Mouse (Mus musculus) embryonic fibroblast, embryonic 13.5 days (primary cell): ENCODE data around the gene Myo15. TPM values are rescaled to one million over a fixed set of nuclear protein-coding genes. Genes with fewer than 3 reads are reported as not detected.
A peak's percentile ranks its signal among the peaks of the same experiment; 100 is the strongest.
"Not testable (repeated sequence)": the region's sequence is repeated elsewhere in the genome, so short reads cannot be mapped to it uniquely, and the experiment has no call there.

Source experiments
- H3K27ac ChIP-seq: 2 replicates; pipeline ENCODE4 v1.5.1; 2012; ENCODE audit warnings: low read length, control low read depth, inconsistent platforms; ENCODE audit not compliant: insufficient read depth
- H3K4me1 ChIP-seq: 2 replicates; pipeline ENCODE4 v1.6.1; 2011; ENCODE audit warnings: low read length; ENCODE audit not compliant: control insufficient read depth, insufficient read depth
- H3K4me3 ChIP-seq: 2 replicates; pipeline ENCODE4 v1.5.1; 2011; ENCODE audit warnings: mild to moderate bottlenecking, control low read depth, low read length; ENCODE audit not compliant: insufficient read depth
- CTCF ChIP-seq: IDR thresholded peaks from 2 replicates; pipeline ENCODE4 v1.5.1; 2011; ENCODE audit warnings: mild to moderate bottlenecking, control low read depth, low read length, moderate library complexity, borderline replicate concordance; ENCODE audit not compliant: insufficient read depth
- POLR2A ChIP-seq: IDR thresholded peaks from 2 replicates; pipeline ENCODE4 v1.6.1; 2011; ENCODE audit warnings: low read depth, mild to moderate bottlenecking, control low read depth, low read length, moderate library complexity
- polyA plus RNA-seq: library from polyadenylated mRNA; stranded (reverse); fragments of >200 nt; gene quantifications from 2 replicates; pipeline ENCODE4 v1.2.4, GENCODE M21; 2011; ENCODE audit warnings: low read depth; ENCODE audit not compliant: missing spikeins, insufficient read length

The Myo15 gene
- not detected in 2 replicates for polyA plus RNA-seq

GRCm38 (mm10) chr11:60469039-60469438, at the start of gene Myo15:
Gene Myo15, plus strand, starts transcription at chr11:60469339.
- H3K27ac ChIP-seq: no peak within 1 kb of the TSS
- H3K4me3 ChIP-seq: no peak within 1 kb of the TSS
- no peak for TF ChIP-seq POLR2A
- TF ChIP-seq CTCF: no peak

GRCm38 (mm10) chr11:60422046-60422668, 47.0 kb upstream of the Myo15 start:
- Histone ChIP-seq H3K27ac (no peak overlapping the region), H3K4me1 (0 out of 2 replicates have a peak, but pooled peaks cover 2% of the 10 kb centered on the region), H3K4me3 (no peak overlapping the region)
- TF ChIP-seq POLR2A (no peak), CTCF (no peak)

More at GRCm38 (mm10) chr11:60469039-60469438, at the start of gene Myo15:
- no peaks in the 10 kb centered on the region for H3K4me1 ChIP-seq

- 0 out of 2 replicates have a peak, but pooled peaks cover 2% of the 10 kb centered on the region for H3K4me1 ChIP-seq
Observed at GRCm38 (mm10) chr11:60423006-60423405, 46.1 kb upstream of the Myo15 start.

GRCm38 (mm10) chr11:60426417-60426816, 42.7 kb upstream of the Myo15 start:
- no peak overlapping the region for H3K27ac ChIP-seq
- no peak for TF ChIP-seq CTCF
- TF ChIP-seq POLR2A: no peak
- no peak overlapping the region for H3K4me3 ChIP-seq
- no peaks in the 10 kb centered on the region for H3K4me1 ChIP-seq

More at GRCm38 (mm10) chr11:60423006-60423405, 46.1 kb upstream of the Myo15 start:
- H3K27ac ChIP-seq: no peak overlapping the region
- TF ChIP-seq POLR2A (no peak), CTCF (no peak)
- H3K4me3 ChIP-seq: no peak overlapping the region

- TF ChIP-seq POLR2A (no peak), CTCF (no peak)
Observed at GRCm38 (mm10) chr11:60427628-60428027, 41.5 kb upstream of the Myo15 start.

GRCm38 (mm10) chr11:60433501-60433900, 35.6 kb upstream of the Myo15 start:
- H3K4me1 ChIP-seq: peaks cover 3% of the 10 kb centered on the region; the same call in 1 of the 2 replicates
- H3K27ac ChIP-seq: no peak overlapping the region
- no peak overlapping the region for H3K4me3 ChIP-seq
- TF ChIP-seq CTCF (no peak), POLR2A (no peak)

More at GRCm38 (mm10) chr11:60427628-60428027, 41.5 kb upstream of the Myo15 start:
- Histone ChIP-seq H3K27ac (no peak overlapping the region), H3K4me3 (no peak overlapping the region), H3K4me1 (no peaks in the 10 kb centered on the region)

GRCm38 (mm10) chr11:60435133-60435532, 34.0 kb upstream of the Myo15 start:
- TF ChIP-seq POLR2A: no peak

GRCm38 (mm10) chr11:60436618-60437017, 32.5 kb upstream of the Myo15 start:
- no peak for TF ChIP-seq POLR2A
- no peak for TF ChIP-seq CTCF
- Histone ChIP-seq H3K4me3 (no peak overlapping the region), H3K4me1 (peaks cover 3% of the 10 kb centered on the region; the same call in 1 of the 2 replicates), H3K27ac (peak overlapping the region; percentile 34; the same call in 1 of the 2 replicates)

More at GRCm38 (mm10) chr11:60435133-60435532, 34.0 kb upstream of the Myo15 start:
- H3K4me3 ChIP-seq: no peak overlapping the region
- no peak overlapping the region for H3K27ac ChIP-seq
- peaks cover 3% of the 10 kb centered on the region; the same call in 1 of the 2 replicates for H3K4me1 ChIP-seq

- not testable (repeated sequence) for H3K27ac ChIP-seq, H3K4me1 ChIP-seq, H3K4me3 ChIP-seq
Observed at GRCm38 (mm10) chr11:60439621-60440020, 29.5 kb upstream of the Myo15 start.

GRCm38 (mm10) chr11:60440176-60440575, 29.0 kb upstream of the Myo15 start:
- Histone ChIP-seq H3K27ac (no peak overlapping the region), H3K4me1 (peaks cover 3% of the 10 kb centered on the region; the same call in 1 of the 2 replicates), H3K4me3 (no peak overlapping the region)
- TF ChIP-seq CTCF (no peak), POLR2A (no peak)

GRCm38 (mm10) chr11:60442896-60443295, 26.2 kb upstream of the Myo15 start:
- H3K4me1 ChIP-seq: no peaks in the 10 kb centered on the region
- no peak overlapping the region for H3K27ac ChIP-seq
- no peak for TF ChIP-seq POLR2A
- no peak for TF ChIP-seq CTCF
- no peak overlapping the region for H3K4me3 ChIP-seq

GRCm38 (mm10) chr11:60444007-60444406, 25.1 kb upstream of the Myo15 start:
- TF ChIP-seq CTCF: no peak
- no peak for TF ChIP-seq POLR2A
- Histone ChIP-seq H3K27ac (no peak overlapping the region), H3K4me1 (no peaks in the 10 kb centered on the region), H3K4me3 (no peak overlapping the region)
